Mouse (Mus musculus): Measurements from ENCODE around the gene Crtac1. TPM values are rescaled to one million over a fixed set of nuclear protein-coding genes. Genes with fewer than 3 reads are reported as not detected.

Crtac1 gene
- total RNA-seq (2014; rRNA removed; ENCODE audit: low replicate concordance), result 0.12 TPM in 1 of 2 replicates, not detected in the other
- polyA plus RNA-seq (2015; fragmentation: Nextera tagmentation; extraction: Ambion mirVana), result 0.36 and 0.51 TPM in 2 replicates

DNA sequence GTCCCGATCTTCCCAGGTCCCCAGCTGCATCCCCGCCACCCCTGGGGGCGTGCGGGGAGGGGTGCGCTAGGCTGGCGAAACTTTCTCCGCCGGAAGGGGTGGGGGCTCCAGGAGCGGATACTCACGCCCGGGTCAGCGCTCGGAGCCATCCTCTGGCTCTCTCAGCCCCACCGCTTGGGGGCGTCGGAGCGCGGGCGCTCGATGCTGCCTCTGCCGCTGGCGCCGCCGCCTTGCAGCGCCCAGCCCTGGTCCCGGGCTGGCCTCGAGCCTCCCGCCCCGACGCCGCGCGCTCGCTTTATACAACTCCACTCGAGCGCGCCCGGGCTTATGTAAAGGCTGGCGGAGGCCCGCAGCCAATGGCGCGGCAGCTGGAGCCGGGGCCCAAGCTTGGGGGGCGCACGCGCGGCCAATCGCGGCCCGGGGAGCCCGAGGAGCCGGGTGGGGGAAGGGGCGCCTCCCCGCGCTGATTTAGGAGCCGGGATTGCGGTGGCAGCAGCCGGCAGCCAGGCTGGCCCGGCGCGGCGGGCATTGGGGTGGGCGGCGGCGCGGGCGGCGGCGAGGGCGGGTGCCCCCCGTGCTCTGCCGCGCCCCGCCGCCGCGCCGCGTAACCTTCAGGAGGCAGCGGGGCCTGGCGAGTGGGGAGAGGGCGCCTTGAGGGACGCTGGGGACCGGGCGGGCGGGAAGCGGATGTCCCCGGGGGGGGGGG is at the start of gene Crtac1:
TSS of gene Crtac1 (minus strand) at position 299 of the 706 bp plus-strand sequence.
- Histone ChIP-seq H3K9ac (replicated peaks; ENCODE audit: low read depth, low read length) (no peak within 1 kb of the TSS; the same call in 1 of the 2 replicates), H3K4me1 (ENCODE audit: control insufficient read depth, insufficient read depth) (peaks cover 8% of the 10 kb centered on the region; the same call in 1 of the 2 replicates), H3K4me2 (ENCODE audit: low read depth, low read length) (peak within 1 kb of the TSS; percentile 82), H3K27me3 (ENCODE audit: control insufficient read depth, insufficient read depth, low read length) (peaks cover 76% of the 10 kb centered on the region), H3K4me3 (ENCODE audit: low read depth, low read length) (peak within 1 kb of the TSS; percentile 52), H3K27ac (ENCODE audit: low read depth) (no peak within 1 kb of the TSS), H3K36me3 (replicated peaks; ENCODE audit: control insufficient read depth, insufficient read depth, low read length) (no peaks in the 10 kb centered on the region), H3K9me3 (replicated peaks; ENCODE audit: control insufficient read depth, low read length) (no peaks in the 10 kb centered on the region)
- 2% methylated on average over 61 of the region's 88 CpGs for WGBS
- ATAC-seq (ENCODE audit: insufficient read depth, low read depth) (peak; percentile 36; the same call in 1 of the 2 replicates), DNase-seq (ENCODE audit: low spot score) (no peak)
- TF ChIP-seq CTCF (IDR thresholded peaks at IDR 0.05; ENCODE audit: low read depth) (no peak), EP300 (IDR thresholded peaks at IDR 0.05; ENCODE audit: low read depth) (no peak)

- DNase-seq (ENCODE audit: low spot score), result no peak
- Histone ChIP-seq H3K4me3 (ENCODE audit: low read depth, low read length) (no peak overlapping the region), H3K27ac (ENCODE audit: low read depth) (no peak overlapping the region), H3K27me3 (ENCODE audit: control insufficient read depth, insufficient read depth, low read length) (peaks cover 13% of the 10 kb centered on the region; the same call in 1 of the 2 replicates), H3K9ac (replicated peaks; ENCODE audit: low read depth, low read length) (no peak overlapping the region), H3K9me3 (replicated peaks; ENCODE audit: control insufficient read depth, low read length) (no peaks in the 10 kb centered on the region), H3K36me3 (replicated peaks; ENCODE audit: control insufficient read depth, insufficient read depth, low read length) (no peaks in the 10 kb centered on the region), H3K4me1 (ENCODE audit: control insufficient read depth, insufficient read depth) (no peaks in the 10 kb centered on the region), H3K4me2 (ENCODE audit: low read depth, low read length) (no peak overlapping the region)
- TF ChIP-seq CTCF (IDR thresholded peaks at IDR 0.05; ENCODE audit: low read depth), result no peak
- TF ChIP-seq EP300 (IDR thresholded peaks at IDR 0.05; ENCODE audit: low read depth), result no peak
- WGBS, result 60% methylated on average over 12 of the region's 12 CpGs
- no peak for ATAC-seq (ENCODE audit: insufficient read depth, low read depth)
Measured at GRCm38 (mm10) chr19:42478303-42478702, 46.7 kb upstream of the Crtac1 start.

DNA sequence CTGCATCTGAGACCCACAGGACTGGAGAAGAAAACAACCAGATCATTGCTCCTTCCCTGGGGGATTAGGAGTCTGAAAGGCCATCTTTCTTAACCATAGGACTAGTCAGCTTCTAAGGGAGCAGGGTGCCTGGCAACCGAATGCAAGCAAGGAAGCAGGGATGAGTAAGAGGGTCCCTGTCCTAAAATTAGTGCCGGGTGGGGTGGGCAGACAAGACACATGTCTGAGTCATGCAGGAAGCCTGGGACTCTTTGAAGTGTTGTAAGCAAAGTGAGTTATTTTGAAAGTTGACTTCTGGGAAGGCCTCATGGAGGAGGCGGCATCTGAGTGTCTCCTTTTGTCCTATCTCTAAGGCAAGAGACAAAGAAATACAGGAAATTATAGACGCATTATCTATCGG is 46.2 kb upstream of the Crtac1 start:
- no peak for TF ChIP-seq CTCF (IDR thresholded peaks at IDR 0.05; ENCODE audit: low read depth)
- TF ChIP-seq EP300 (IDR thresholded peaks at IDR 0.05; ENCODE audit: low read depth), result no peak
- H3K27me3 ChIP-seq (ENCODE audit: control insufficient read depth, insufficient read depth, low read length), result peaks cover 13% of the 10 kb centered on the region; the same call in 1 of the 2 replicates
- ATAC-seq (ENCODE audit: insufficient read depth, low read depth), result no peak
- H3K4me3 ChIP-seq (ENCODE audit: low read depth, low read length), result no peak overlapping the region
- no peaks in the 10 kb centered on the region for H3K4me1 ChIP-seq (ENCODE audit: control insufficient read depth, insufficient read depth)
- no peak overlapping the region for H3K27ac ChIP-seq (ENCODE audit: low read depth)
- no peak for DNase-seq (ENCODE audit: low spot score)
- H3K36me3 ChIP-seq (replicated peaks; ENCODE audit: control insufficient read depth, insufficient read depth, low read length), result no peaks in the 10 kb centered on the region
- no peaks in the 10 kb centered on the region for H3K9me3 ChIP-seq (replicated peaks; ENCODE audit: control insufficient read depth, low read length)
- WGBS, result 48% methylated on average over 5 of the region's 5 CpGs
- H3K4me2 ChIP-seq (ENCODE audit: low read depth, low read length), result no peak overlapping the region
- H3K9ac ChIP-seq (replicated peaks; ENCODE audit: low read depth, low read length), result no peak overlapping the region

- Histone ChIP-seq H3K9ac (replicated peaks; ENCODE audit: low read depth, low read length) (no peak overlapping the region), H3K27me3 (ENCODE audit: control insufficient read depth, insufficient read depth, low read length) (no peaks in the 10 kb centered on the region; the same call in 1 of the 2 replicates), H3K4me1 (ENCODE audit: control insufficient read depth, insufficient read depth) (no peaks in the 10 kb centered on the region), H3K27ac (ENCODE audit: low read depth) (no peak overlapping the region), H3K36me3 (replicated peaks; ENCODE audit: control insufficient read depth, insufficient read depth, low read length) (no peaks in the 10 kb centered on the region), H3K9me3 (replicated peaks; ENCODE audit: control insufficient read depth, low read length) (no peaks in the 10 kb centered on the region), H3K4me2 (ENCODE audit: low read depth, low read length) (no peak overlapping the region), H3K4me3 (ENCODE audit: low read depth, low read length) (no peak overlapping the region)
- DNase-seq (ENCODE audit: low spot score) (peak; percentile 8), ATAC-seq (ENCODE audit: insufficient read depth, low read depth) (no peak)
- 23% methylated on average over 11 of the region's 11 CpGs for WGBS
- TF ChIP-seq CTCF (IDR thresholded peaks at IDR 0.05; ENCODE audit: low read depth) (no peak), EP300 (IDR thresholded peaks at IDR 0.05; ENCODE audit: low read depth) (no peak)
Measured at GRCm38 (mm10) chr19:42472831-42473230, 41.2 kb upstream of the Crtac1 start.

- H3K9me3 ChIP-seq (replicated peaks; ENCODE audit: control insufficient read depth, low read length), result no peaks in the 10 kb centered on the region
- H3K27me3 ChIP-seq (ENCODE audit: control insufficient read depth, insufficient read depth, low read length), result no peaks in the 10 kb centered on the region; the same call in 1 of the 2 replicates
- no peaks in the 10 kb centered on the region for H3K4me1 ChIP-seq (ENCODE audit: control insufficient read depth, insufficient read depth)
- H3K4me2 ChIP-seq (ENCODE audit: low read depth, low read length), result no peak overlapping the region
- DNase-seq (ENCODE audit: low spot score), result no peak
- H3K4me3 ChIP-seq (ENCODE audit: low read depth, low read length), result no peak overlapping the region
- no peaks in the 10 kb centered on the region for H3K36me3 ChIP-seq (replicated peaks; ENCODE audit: control insufficient read depth, insufficient read depth, low read length)
- no peak overlapping the region for H3K9ac ChIP-seq (replicated peaks; ENCODE audit: low read depth, low read length)
- ATAC-seq (ENCODE audit: insufficient read depth, low read depth), result no peak
- TF ChIP-seq CTCF (IDR thresholded peaks at IDR 0.05; ENCODE audit: low read depth) (no peak), EP300 (IDR thresholded peaks at IDR 0.05; ENCODE audit: low read depth) (no peak)
- 82% methylated on average over 4 of the region's 4 CpGs for WGBS
- H3K27ac ChIP-seq (ENCODE audit: low read depth), result no peak overlapping the region
Measured at GRCm38 (mm10) chr19:42471571-42471970, 40.0 kb upstream of the Crtac1 start.
